Mouse (Mus musculus) T-helper 1 cell (primary cell): ENCODE measurements at regions not wholly inside any gene's neighbourhood (a gene's known extent, or its start where the extent isn't known, plus 50 kb on each side); places are given as distances from the start of the nearest gene placed in this dataset.

Source experiments
- in situ Hi-C: fragments of 300-600 bp; cut with MboI, MseI; formaldehyde crosslinking; loops from one replicate; pipeline ENCODE4 v1.15.1; 2025; ENCODE audit warnings: high pct_unique_total_duplicates

- in situ Hi-C loops, result no loop called here
Observed at GRCm38 (mm10) chr9:94277096-94277495, 260.8 kb downstream of the 1190002N15Rik start.

DNA sequence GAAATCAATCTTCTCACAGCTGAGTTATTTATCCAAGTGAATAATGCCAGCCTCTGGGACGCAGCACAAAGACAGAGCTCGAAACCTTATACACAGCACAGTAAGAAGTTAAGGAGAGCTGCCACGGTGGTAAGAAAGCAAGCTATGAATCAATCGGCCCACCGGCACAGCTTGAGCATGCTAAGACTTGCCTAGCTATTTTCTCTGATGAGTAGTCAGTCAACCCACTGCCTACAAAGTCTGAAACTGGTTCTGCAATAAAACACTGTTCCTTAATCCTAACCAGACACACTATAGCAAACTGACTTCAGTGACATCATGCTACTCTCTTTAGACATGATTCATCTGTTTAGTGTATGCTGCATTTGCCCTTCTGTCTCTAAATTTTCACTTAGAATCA, 268.7 kb downstream of the 1190002N15Rik start:
- in situ Hi-C loops, result no loop called here

DNA sequence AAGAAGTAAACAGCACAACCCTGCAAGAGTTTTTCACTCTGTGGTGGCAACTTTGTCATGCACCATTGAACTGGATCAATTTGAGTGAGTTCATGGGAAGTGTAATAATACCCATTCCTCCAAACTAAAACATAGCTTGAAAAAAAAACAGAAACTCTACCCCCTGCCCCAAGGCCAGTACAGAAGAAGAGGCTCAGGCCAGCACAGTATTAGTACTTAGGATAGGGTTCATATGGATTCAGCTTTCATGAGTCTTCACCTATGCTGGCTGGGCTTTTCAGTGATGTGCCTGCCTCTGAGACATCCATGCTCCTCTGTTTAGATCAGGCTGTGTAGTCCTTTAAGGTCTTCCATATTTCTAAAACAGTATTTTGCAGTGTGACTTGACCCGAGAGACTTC, 270.6 kb downstream of the 1190002N15Rik start:
- in situ Hi-C loops, result no loop called here

DNA sequence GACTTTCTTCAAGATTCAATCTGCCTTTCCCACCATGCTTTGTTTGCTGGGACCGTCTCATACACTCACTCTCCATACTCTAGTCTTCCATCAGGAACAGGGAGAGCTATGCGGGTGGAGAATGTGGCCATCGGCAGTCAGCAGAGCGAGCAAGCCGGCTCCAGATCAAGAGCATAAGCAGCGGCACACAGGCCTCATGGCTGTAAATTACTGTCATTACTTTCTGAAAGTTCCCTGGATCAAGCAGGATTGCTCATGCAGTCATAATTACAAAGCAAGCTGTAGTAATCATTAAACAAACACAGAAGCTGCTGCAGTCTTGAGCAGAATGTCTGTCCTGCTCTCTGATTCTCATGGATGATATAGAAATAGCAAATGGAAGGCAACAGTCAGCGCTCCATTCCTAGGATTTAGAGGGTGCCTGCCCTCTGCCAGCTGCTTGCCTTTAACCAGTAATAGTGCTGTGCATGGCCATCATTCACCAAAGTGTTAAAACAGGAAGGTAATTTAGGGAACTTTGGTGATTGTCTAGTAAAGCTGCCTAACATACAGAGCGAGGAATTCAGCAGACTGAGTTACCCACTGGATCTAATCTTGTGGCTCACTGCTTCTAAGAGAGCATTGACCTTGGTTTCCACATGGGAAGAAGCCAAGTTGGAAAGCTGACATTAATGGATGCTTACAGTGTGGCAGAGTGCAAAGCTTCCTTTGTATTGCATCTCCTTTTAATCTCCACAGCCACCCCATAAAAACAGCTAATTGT, 298.2 kb downstream of the 1190002N15Rik start:
- in situ Hi-C loops, result no loop called here

DNA sequence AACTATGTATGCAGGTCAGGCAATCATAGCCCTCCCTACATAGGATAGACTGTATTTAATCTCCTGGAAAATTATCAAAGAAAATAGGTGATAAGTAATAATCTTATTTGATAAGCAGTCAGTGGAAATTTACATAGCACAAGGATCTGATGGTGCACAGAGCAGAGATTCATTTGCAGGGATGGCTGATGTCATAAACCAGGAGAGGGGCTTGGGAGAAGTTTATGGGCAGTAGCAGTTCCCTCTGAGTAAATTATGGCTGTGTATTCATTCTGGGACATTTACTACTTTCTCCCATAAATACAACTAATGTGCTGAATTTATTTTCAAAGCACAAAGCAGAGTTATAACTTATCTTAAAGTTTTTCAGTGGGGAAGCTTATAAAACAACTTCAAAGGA, 299.3 kb downstream of the 1190002N15Rik start:
- in situ Hi-C loops, result no loop called here

DNA sequence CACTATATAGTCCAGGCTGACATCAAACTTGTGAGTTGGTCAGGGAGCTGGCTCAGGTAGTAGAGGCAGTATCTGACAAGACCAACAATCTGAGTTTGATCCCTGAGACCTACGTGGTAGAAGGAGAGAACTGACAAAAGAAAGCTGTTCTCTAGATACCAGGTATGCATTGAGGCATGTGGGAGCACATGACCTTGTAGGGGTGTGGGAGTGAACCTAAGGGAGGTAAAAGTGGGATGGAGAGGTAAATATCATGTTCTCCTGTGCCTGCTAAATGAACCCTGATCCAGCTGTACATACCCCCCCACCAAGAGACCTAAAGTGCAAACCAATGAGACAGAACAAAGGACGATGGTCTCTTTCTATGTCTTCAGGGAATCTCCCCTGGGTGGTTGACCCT, 308.3 kb downstream of the 1190002N15Rik start:
- in situ Hi-C loops, result no loop called here

DNA sequence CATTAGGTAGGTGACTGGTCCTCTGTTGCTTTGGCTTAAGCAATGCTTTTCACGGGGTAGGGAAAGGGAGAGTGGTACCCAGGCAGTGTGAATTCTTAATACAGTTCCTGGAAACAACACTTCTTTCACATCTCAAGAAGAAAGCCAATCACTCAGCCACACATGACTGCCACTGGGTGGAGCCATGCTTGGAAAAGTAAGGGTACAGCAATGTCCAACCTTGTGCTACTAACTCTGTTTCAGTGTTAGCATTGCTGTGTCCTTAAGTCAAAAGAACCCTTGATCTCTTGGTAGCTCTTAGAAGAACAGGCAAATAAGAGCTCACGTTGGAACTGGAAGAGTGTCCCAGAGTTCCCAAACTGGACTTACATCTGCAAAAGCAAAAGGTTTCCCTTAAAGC, 318.8 kb downstream of the 1190002N15Rik start:
- in situ Hi-C loops, result no loop called here

GRCm38 (mm10) chr9:94216414-94217279, 321.2 kb downstream of the 1190002N15Rik start:
- in situ Hi-C loops, result no loop called here

- in situ Hi-C loops, result no loop called here
Observed at GRCm38 (mm10) chr9:94210467-94211249, 327.2 kb downstream of the 1190002N15Rik start.

- in situ Hi-C loops, result no loop called here
Observed at GRCm38 (mm10) chr9:94208987-94209386, 328.9 kb downstream of the 1190002N15Rik start.

GRCm38 (mm10) chr9:94200892-94201291, 337.0 kb downstream of the 1190002N15Rik start:
- in situ Hi-C loops, result no loop called here

GRCm38 (mm10) chr9:94199864-94200263, 338.0 kb downstream of the 1190002N15Rik start:
- in situ Hi-C loops, result no loop called here

- in situ Hi-C loops, result no loop called here
Observed at GRCm38 (mm10) chr9:94191083-94191482, 346.8 kb downstream of the 1190002N15Rik start.

- in situ Hi-C loops, result no loop called here
Observed at GRCm38 (mm10) chr9:94189872-94190800, 347.7 kb downstream of the 1190002N15Rik start.

- in situ Hi-C loops, result no loop called here
Observed at GRCm38 (mm10) chr9:94188124-94188523, 349.8 kb downstream of the 1190002N15Rik start.

DNA sequence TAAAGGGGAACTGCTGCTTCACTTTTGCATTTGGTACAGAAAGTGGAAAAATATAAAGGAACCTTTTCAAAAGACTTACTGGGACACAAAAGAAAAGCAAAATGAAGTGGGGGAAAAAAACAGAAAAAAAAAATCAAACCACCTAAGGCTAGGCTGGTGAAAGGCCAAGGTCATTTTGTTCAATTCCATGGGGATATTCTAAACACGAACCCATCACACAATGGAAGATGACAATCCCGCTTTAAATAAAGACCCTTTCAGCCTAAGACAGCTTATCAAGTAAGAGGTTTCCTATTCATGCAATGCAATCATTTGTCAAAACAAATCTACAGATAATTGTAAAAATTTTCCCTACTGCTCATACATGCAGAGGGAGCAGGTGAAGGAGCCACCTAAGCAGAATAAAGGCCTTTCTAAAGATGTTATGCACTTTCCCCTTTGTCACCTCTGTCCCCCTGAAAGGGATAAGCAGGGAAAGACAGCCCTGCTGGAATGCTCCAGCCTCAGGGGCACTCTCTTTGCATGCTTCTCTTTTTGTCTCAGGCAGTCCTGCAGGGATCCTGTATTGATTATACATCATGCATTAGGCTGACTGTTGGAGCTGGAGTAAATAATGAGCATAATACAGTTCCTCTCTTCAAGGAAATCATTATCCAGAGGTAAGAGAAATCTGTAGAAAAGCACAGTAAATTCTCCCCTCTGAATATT, 367.8 kb downstream of the 1190002N15Rik start:
- in situ Hi-C loops, result loop anchor here (10.0 kb wide), 1 partner anchor 85 kb away; no protein-coding TSS in a partner anchor

DNA sequence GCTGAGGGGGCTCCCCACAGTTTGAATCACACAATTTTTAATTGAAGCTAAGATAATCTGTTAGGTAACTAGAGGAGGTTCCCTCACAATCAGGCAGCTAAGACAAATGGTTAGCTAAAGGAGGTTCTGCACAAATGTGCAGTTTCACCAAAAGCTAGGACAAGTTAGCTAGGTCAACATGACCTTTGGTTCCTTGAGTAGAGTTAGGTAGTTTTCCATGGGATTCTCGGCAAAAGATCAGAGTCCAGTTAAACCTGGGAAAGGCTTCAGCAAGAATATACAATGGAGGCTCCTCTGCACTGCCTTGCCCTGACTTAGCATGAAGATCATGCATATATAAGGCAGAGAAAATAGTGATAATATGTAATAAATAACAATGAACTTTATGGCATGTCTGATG, 374.2 kb downstream of the 1190002N15Rik start:
- in situ Hi-C loops, result no loop called here

DNA sequence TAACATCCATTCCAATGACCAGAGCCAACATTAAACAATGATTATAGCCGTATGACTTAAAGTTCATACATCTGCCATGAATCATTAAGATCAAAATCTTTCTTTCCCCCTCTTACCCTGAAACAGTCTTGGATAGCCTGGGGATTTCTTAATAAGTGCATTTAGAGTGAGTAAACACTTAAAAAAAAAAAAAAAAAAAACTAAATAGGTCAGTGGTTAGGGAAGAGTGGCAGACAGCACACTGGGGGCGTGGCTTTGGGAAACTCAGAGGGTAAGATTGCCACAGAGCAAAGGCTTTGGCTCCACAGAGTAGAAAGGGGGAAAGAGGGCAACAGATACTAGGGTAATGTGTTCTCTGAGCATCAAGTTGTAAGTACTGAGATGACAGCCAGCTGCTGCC, 382.3 kb downstream of the 1190002N15Rik start:
- in situ Hi-C loops, result no loop called here

DNA sequence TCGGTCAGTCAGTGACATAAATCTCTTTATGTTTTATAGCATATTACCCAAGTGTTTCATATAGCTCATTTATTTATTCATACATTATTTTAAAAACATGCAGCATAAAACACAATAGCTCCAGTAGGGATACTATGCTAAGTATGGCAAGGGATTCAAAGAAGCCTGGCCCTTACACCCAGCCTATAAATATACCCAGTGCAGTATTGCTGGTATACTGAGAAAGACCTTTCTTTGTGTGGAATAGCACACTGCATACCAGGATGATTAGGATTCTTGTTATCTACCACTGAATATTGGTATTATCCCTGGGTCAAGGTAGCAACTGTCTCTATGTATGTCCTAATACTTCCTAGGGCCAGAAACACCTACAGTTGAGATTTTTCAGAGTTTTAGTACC, 389.4 kb downstream of the 1190002N15Rik start:
- in situ Hi-C loops, result no loop called here

- in situ Hi-C loops, result no loop called here
Observed at GRCm38 (mm10) chr9:94146787-94147186, 391.1 kb downstream of the 1190002N15Rik start.
